Mouse (Mus musculus) kidney, adult 2 months (tissue): ENCODE data around the gene Ltf.

Experiments
- CTCF ChIP-seq: fragments of 200-500 bp; conservative IDR thresholded peaks from 2 replicates; pipeline ENCODE4 v1.5.1; 2011; ENCODE audit warnings: low read depth, mild to moderate bottlenecking, control low read depth, low read length, moderate library complexity, mixed read lengths; ENCODE audit not compliant: insufficient read depth, insufficient read length
- POLR2A ChIP-seq: fragments of 200-500 bp; IDR thresholded peaks from one replicate; pipeline ENCODE4 v1.6.1; 2011; ENCODE audit warnings: low read depth, low read length, control low read depth

DNA sequence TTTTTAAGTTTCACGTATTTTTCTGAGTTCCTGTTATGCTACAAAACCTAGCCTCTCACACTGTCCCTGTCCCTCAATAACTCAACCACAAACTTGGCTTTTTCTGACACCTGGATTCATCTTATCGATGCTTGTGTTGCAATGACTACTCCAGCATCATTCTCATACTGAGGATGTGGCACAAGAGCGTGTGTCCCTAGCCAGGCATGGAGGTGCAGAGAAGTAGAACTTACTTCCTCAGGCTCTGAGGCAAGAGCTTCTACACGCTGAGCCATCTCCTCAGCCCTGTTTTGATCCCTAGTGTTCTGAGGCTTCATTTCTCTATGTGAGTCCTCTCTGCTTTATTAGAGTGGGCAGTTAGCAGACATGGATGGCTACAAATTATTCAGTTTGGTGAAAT, 14.6 kb downstream of the Ltf start:
- TF ChIP-seq CTCF (no peak), POLR2A (no peak)
